Mouse (Mus musculus): ENCODE measurements at regions not wholly inside any gene's neighbourhood (a gene's known extent, or its start where the extent isn't known, plus 50 kb on each side); places are given as distances from the start of the nearest gene placed in this dataset.

DNA sequence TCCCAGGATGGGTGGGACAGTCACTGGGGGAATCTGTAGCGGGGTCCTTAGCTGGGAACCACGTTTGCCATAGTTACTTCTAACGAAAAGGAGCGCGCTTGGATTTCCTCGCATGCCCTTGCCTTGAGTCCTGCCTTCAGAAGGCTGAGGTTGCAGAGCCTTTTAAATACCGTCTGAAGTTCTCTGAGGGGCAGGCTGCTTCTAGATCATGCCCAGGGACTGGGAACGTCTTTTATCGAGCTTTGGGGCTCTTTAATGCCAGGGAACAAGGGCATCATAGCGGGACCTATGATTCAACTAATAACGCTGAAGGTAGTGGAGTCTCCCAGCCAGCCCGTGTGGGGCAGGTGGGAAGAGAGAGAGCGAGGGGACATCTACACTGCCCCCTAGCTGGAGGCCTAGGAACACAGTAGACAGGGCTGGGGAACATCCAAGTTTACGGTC, 369.1 kb downstream of the Vrk1 start:
- Histone ChIP-seq H3K27ac (ENCODE audit: insufficient read depth, low read length) (no peak overlapping the region), H3K27me3 (ENCODE audit: control insufficient read depth, insufficient read depth, low read length) (peaks cover 4% of the 10 kb centered on the region; the same call in 1 of the 2 replicates), H3K4me1 (ENCODE audit: control insufficient read depth, insufficient read depth, low read length) (no peaks in the 10 kb centered on the region), H3K4me3 (replicated peaks; ENCODE audit: insufficient read depth, low read depth, low read length) (no peak overlapping the region)
- peak; percentile 14 to 16 for DNase-seq
- no peak for TF ChIP-seq POLR2A (IDR thresholded peaks at IDR 0.05; ENCODE audit: borderline replicate concordance, insufficient read depth, low read length)
- TF ChIP-seq CTCF (IDR thresholded peaks at IDR 0.05; ENCODE audit: borderline replicate concordance, insufficient read depth, low read depth, low read length), result peak; percentile 61; the same call in 1 of the 2 replicates
- WGBS, result 3% methylated on average over 14 of the region's 14 CpGs

DNA sequence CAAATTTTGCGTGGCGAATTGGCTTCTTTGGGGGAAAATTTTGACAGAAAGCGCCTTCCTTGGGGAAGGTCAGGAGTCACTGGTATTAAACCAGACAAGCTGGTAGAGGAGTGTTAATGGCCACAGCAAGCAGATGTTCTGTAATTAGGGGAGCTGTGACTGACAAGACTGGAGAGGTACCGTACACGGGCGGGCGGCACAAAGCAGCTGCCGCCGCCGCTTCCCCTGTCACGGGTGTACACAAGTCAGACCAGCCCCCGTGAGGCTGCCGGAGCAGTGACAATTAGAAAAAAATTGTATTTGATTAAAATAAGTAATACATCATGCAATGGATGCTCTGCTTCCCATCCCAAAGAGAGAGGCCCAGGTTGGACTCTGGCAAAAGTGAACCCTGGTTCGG, 369.8 kb downstream of the Vrk1 start:
- peaks cover 4% of the 10 kb centered on the region; the same call in 1 of the 2 replicates for H3K27me3 ChIP-seq (ENCODE audit: control insufficient read depth, insufficient read depth, low read length)
- WGBS, result 65% methylated on average over 14 of the region's 14 CpGs
- no peak for TF ChIP-seq CTCF (IDR thresholded peaks at IDR 0.05; ENCODE audit: borderline replicate concordance, insufficient read depth, low read depth, low read length)
- no peak for TF ChIP-seq POLR2A (IDR thresholded peaks at IDR 0.05; ENCODE audit: borderline replicate concordance, insufficient read depth, low read length)
- no peak overlapping the region for H3K27ac ChIP-seq (ENCODE audit: insufficient read depth, low read length)
- no peaks in the 10 kb centered on the region for H3K4me1 ChIP-seq (ENCODE audit: control insufficient read depth, insufficient read depth, low read length)
- DNase-seq, result no peak
- no peak overlapping the region for H3K4me3 ChIP-seq (replicated peaks; ENCODE audit: insufficient read depth, low read depth, low read length)

DNA sequence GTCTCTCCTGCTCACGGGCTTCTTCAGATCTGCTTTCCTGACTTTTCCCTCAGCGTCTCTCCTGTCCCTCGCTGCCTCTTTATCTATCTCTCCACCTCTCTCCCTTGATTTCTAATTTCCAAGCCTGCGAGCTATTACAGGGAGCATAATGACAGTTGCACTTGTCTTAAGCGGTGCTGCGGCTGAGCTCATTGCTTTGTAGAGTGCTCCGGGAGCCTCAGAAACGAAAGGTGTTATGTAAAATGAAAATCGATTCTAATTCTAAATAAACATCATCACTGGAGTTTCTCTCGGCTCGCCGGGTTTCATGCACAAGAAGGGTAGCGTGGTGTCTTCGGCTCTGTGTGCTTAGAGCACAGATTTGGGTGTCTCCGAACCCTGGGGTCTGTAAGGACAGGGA, 371.8 kb downstream of the Vrk1 start:
- TF ChIP-seq POLR2A (IDR thresholded peaks at IDR 0.05; ENCODE audit: borderline replicate concordance, insufficient read depth, low read length) (no peak), CTCF (IDR thresholded peaks at IDR 0.05; ENCODE audit: borderline replicate concordance, insufficient read depth, low read depth, low read length) (no peak)
- H3K27ac ChIP-seq (ENCODE audit: insufficient read depth, low read length), result no peak overlapping the region
- no peak for DNase-seq
- no peaks in the 10 kb centered on the region for H3K4me1 ChIP-seq (ENCODE audit: control insufficient read depth, insufficient read depth, low read length)
- peaks cover 4% of the 10 kb centered on the region; the same call in 1 of the 2 replicates for H3K27me3 ChIP-seq (ENCODE audit: control insufficient read depth, insufficient read depth, low read length)
- 85% methylated on average over 15 of the region's 15 CpGs for WGBS
- H3K4me3 ChIP-seq (replicated peaks; ENCODE audit: insufficient read depth, low read depth, low read length), result no peak overlapping the region

DNA sequence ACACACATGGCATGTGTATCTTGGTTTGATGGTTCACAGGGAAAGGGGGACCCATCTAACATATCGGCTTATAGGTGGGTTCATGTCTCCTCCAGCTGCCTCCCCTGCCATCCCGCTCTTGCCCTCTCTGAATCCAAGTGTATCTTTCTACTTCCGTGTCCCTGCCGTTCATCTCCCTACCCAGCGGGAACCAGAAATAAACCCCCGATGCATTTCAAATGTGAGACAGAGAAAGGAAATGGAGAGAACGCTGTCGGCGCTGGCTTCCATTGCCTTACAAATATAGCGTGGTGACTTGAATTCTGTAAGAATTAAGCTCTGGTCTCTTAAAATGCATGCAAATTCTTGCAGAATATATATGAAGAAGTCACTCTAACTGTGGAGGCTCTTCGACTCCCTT, 379.2 kb downstream of the Vrk1 start:
- Histone ChIP-seq H3K4me3 (replicated peaks; ENCODE audit: insufficient read depth, low read depth, low read length) (no peak overlapping the region), H3K4me1 (ENCODE audit: control insufficient read depth, insufficient read depth, low read length) (no peaks in the 10 kb centered on the region), H3K27ac (ENCODE audit: insufficient read depth, low read length) (no peak overlapping the region), H3K27me3 (ENCODE audit: control insufficient read depth, insufficient read depth, low read length) (no peaks in the 10 kb centered on the region)
- TF ChIP-seq CTCF (IDR thresholded peaks at IDR 0.05; ENCODE audit: borderline replicate concordance, insufficient read depth, low read depth, low read length) (no peak), POLR2A (IDR thresholded peaks at IDR 0.05; ENCODE audit: borderline replicate concordance, insufficient read depth, low read length) (no peak)
- DNase-seq, result no peak
- 92% methylated on average over 11 of the region's 11 CpGs for WGBS

- Histone ChIP-seq H3K27ac (ENCODE audit: insufficient read depth, low read length) (no peak overlapping the region), H3K4me3 (replicated peaks; ENCODE audit: insufficient read depth, low read depth, low read length) (no peak overlapping the region), H3K27me3 (ENCODE audit: control insufficient read depth, insufficient read depth, low read length) (no peaks in the 10 kb centered on the region; the same call in 1 of the 2 replicates), H3K4me1 (ENCODE audit: control insufficient read depth, insufficient read depth, low read length) (no peaks in the 10 kb centered on the region)
- 82% methylated on average over 2 of the region's 2 CpGs for WGBS
- DNase-seq, result no peak
- no peak for TF ChIP-seq CTCF (IDR thresholded peaks at IDR 0.05; ENCODE audit: borderline replicate concordance, insufficient read depth, low read depth, low read length)
- no peak for TF ChIP-seq POLR2A (IDR thresholded peaks at IDR 0.05; ENCODE audit: borderline replicate concordance, insufficient read depth, low read length)
Observed at GRCm38 (mm10) chr12:106392316-106392715, 382.3 kb downstream of the Vrk1 start.

GRCm38 (mm10) chr12:106399085-106399484, 389.1 kb downstream of the Vrk1 start:
- TF ChIP-seq POLR2A (IDR thresholded peaks at IDR 0.05; ENCODE audit: borderline replicate concordance, insufficient read depth, low read length) (no peak), CTCF (IDR thresholded peaks at IDR 0.05; ENCODE audit: borderline replicate concordance, insufficient read depth, low read depth, low read length) (no peak)
- 12% methylated on average over 17 of the region's 17 CpGs for WGBS
- no peaks in the 10 kb centered on the region for H3K4me1 ChIP-seq (ENCODE audit: control insufficient read depth, insufficient read depth, low read length)
- H3K4me3 ChIP-seq (replicated peaks; ENCODE audit: insufficient read depth, low read depth, low read length), result no peak overlapping the region
- H3K27me3 ChIP-seq (ENCODE audit: control insufficient read depth, insufficient read depth, low read length), result no peaks in the 10 kb centered on the region; the same call in 1 of the 2 replicates
- DNase-seq, result peak; percentile 35 to 66
- no peak overlapping the region for H3K27ac ChIP-seq (ENCODE audit: insufficient read depth, low read length)

- Histone ChIP-seq H3K27me3 (ENCODE audit: control insufficient read depth, insufficient read depth, low read length) (no peaks in the 10 kb centered on the region), H3K27ac (ENCODE audit: insufficient read depth, low read length) (no peak overlapping the region), H3K4me3 (replicated peaks; ENCODE audit: insufficient read depth, low read depth, low read length) (no peak overlapping the region), H3K4me1 (ENCODE audit: control insufficient read depth, insufficient read depth, low read length) (no peaks in the 10 kb centered on the region)
- no peak for TF ChIP-seq CTCF (IDR thresholded peaks at IDR 0.05; ENCODE audit: borderline replicate concordance, insufficient read depth, low read depth, low read length)
- no peak for TF ChIP-seq POLR2A (IDR thresholded peaks at IDR 0.05; ENCODE audit: borderline replicate concordance, insufficient read depth, low read length)
- WGBS, result 75% methylated on average over 7 of the region's 7 CpGs
- DNase-seq, result no peak
Observed at GRCm38 (mm10) chr12:106411075-106411474, 401.0 kb downstream of the Vrk1 start.

- no peak overlapping the region for H3K27ac ChIP-seq (ENCODE audit: insufficient read depth, low read length)
- no peak overlapping the region for H3K4me3 ChIP-seq (replicated peaks; ENCODE audit: insufficient read depth, low read depth, low read length)
- no peak for DNase-seq
- 74% methylated on average over 4 of the region's 4 CpGs for WGBS
- no peaks in the 10 kb centered on the region for H3K4me1 ChIP-seq (ENCODE audit: control insufficient read depth, insufficient read depth, low read length)
- no peaks in the 10 kb centered on the region for H3K27me3 ChIP-seq (ENCODE audit: control insufficient read depth, insufficient read depth, low read length)
- no peak for TF ChIP-seq POLR2A (IDR thresholded peaks at IDR 0.05; ENCODE audit: borderline replicate concordance, insufficient read depth, low read length)
- TF ChIP-seq CTCF (IDR thresholded peaks at IDR 0.05; ENCODE audit: borderline replicate concordance, insufficient read depth, low read depth, low read length), result no peak
Observed at GRCm38 (mm10) chr12:106426631-106427030, 416.6 kb downstream of the Vrk1 start.

Data from cerebellum, adult 2 months (tissue).